Mouse (Mus musculus) heart, embryonic 11.5 days (tissue): Measurements from ENCODE around the gene Wdr83. TPM values are rescaled to one million over a fixed set of nuclear protein-coding genes. Genes with fewer than 3 reads are reported as not detected.

Experiments used
- ATAC-seq: fragments of 200-750 bp; cut with Nextera tagmentation; replicated peaks from 2 replicates; pipeline ENCODE4 v1.8.0; 2017; ENCODE audit warnings: moderate library complexity; ENCODE audit not compliant: insufficient number of reproducible peaks, low FRiP score, low TSS enrichment
- H3K27ac ChIP-seq: fragments of 300-500 bp; sonication (generic); 2 replicates; pipeline ENCODE4 v1.5.1; 2014; ENCODE audit warnings: mild to moderate bottlenecking, low read depth, low read length
- H3K27me3 ChIP-seq: fragments of 300-500 bp; sonication (generic); 2 replicates; pipeline ENCODE4 v1.6.1; 2014; ENCODE audit warnings: mild to moderate bottlenecking, low read length, mixed read lengths; ENCODE audit not compliant: control insufficient read depth, insufficient read depth
- H3K36me3 ChIP-seq: fragments of 300-500 bp; sonication (generic); 2 replicates; pipeline ENCODE4 v1.6.1; 2014; ENCODE audit warnings: mild to moderate bottlenecking, low read length, moderate library complexity, mixed read lengths; ENCODE audit not compliant: control insufficient read depth, insufficient read depth
- H3K4me1 ChIP-seq: fragments of 300-500 bp; sonication (generic); 2 replicates; pipeline ENCODE4 v1.6.1; 2014; ENCODE audit warnings: low read length; ENCODE audit not compliant: control insufficient read depth, insufficient read depth
- H3K4me2 ChIP-seq: fragments of 300-500 bp; sonication (generic); 2 replicates; pipeline ENCODE4 v1.6.1; 2014; ENCODE audit warnings: mild to moderate bottlenecking, moderate library complexity
- H3K4me3 ChIP-seq: fragments of 300-500 bp; sonication (generic); 2 replicates; pipeline ENCODE4 v1.5.1; 2014; ENCODE audit warnings: low read depth, low read length
- H3K9ac ChIP-seq: fragments of 300-500 bp; sonication (generic); 2 replicates; pipeline ENCODE4 v1.6.1; 2014; ENCODE audit warnings: mild to moderate bottlenecking, low read depth, low read length, moderate library complexity
- H3K9me3 ChIP-seq: fragments of 300-500 bp; sonication (generic); replicated peaks from 2 replicates; pipeline ENCODE4 v1.6.1; 2016; ENCODE audit warnings: low read length; ENCODE audit not compliant: control insufficient read depth
- WGBS: fragments of 180-500 bp; shearing (Covaris S2); extraction: QIAGEN DNeasy Blood & Tissue Kit; methylation state at CpG from one replicate; pipeline ENCODE4 v1.1.7; 2014; ENCODE audit not compliant: insufficient replicate concordance; 5-methylcytosine and 5-hydroxymethylcytosine counted together
- polyA plus RNA-seq: library from polyadenylated mRNA; unstranded; fragments of >200 nt; fragmentation: Nextera tagmentation; extraction: Ambion mirVana; gene quantifications from 2 replicates; pipeline ENCODE4 v1.2.1, GENCODE M21; 2014

Wdr83 gene
- polyA plus RNA-seq, 1 experiment from 2014 or later, result 36.5 TPM

- WGBS, result 87% methylated on average over 4 of the region's 4 CpGs
- H3K9ac ChIP-seq, result no peak overlapping the region
- no peak for ATAC-seq
- H3K4me2 ChIP-seq, result no peak overlapping the region
- no peak overlapping the region for H3K27ac ChIP-seq
- H3K4me3 ChIP-seq, result no peak overlapping the region
- H3K36me3 ChIP-seq, result peaks cover 3% of the 10 kb centered on the region; the same call in 1 of the 2 replicates
- H3K4me1 ChIP-seq, result no peaks in the 10 kb centered on the region
- H3K9me3 ChIP-seq, result no peaks in the 10 kb centered on the region
- no peaks in the 10 kb centered on the region for H3K27me3 ChIP-seq
Measured at GRCm38 (mm10) chr8:85062603-85063002, 18.5 kb downstream of the Wdr83 start.

DNA sequence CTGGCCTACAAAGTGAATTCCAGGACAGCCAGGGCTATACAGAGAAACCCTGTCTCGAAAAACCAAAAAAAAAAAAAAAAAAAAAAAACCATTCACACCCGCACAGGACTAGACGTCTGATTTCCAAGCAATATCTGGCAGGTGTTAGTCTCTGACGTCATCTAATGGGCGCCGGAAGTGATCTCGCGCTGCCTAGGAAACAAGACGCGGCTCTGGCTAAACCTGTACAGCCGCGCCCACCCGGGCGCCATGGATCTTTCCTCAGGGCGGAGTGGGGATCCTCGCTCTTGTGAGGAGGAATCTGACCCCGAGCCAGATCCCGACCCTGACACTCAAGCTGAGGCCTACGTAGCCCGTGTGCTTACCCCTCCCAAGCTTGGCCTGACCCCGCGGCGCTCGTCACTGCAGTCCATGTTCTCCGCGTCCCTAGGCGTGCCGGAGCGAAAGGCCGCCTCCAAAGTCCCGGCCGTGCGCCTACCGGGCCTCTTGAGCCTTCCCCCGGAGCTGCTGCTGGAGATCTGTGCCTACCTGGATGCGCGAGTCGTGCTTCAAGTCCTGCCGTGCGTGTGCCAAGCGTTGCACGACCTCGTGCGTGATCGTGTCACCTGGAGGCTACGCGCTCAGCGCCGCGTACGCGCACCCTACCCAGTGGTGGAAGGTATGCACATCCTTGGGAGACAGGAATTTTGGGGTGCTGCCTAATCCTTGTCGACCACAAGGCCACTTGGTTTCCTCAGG is 21.1 kb downstream of the Wdr83 start, which contains the start of gene Fbxw9:
Gene Fbxw9, plus strand, starts transcription at position 177 of the 738 bp plus-strand sequence.
- Histone ChIP-seq H3K9ac (peak within 1 kb of the TSS; percentile 70), H3K4me3 (peak within 1 kb of the TSS; percentile 79), H3K9me3 (no peaks in the 10 kb centered on the region), H3K27me3 (no peaks in the 10 kb centered on the region), H3K27ac (no peak within 1 kb of the TSS; the same call in 1 of the 2 replicates), H3K4me2 (peak within 1 kb of the TSS; percentile 94), H3K36me3 (peaks cover 14% of the 10 kb centered on the region), H3K4me1 (no peaks in the 10 kb centered on the region)
- ATAC-seq, result peak; percentile 84
- under 1% methylated on average over 52 of the region's 53 CpGs for WGBS

GRCm38 (mm10) chr8:85057367-85057766 is 23.7 kb downstream of the Wdr83 start:
- 84% methylated on average over 7 of the region's 7 CpGs for WGBS
- ATAC-seq, result no peak

DNA sequence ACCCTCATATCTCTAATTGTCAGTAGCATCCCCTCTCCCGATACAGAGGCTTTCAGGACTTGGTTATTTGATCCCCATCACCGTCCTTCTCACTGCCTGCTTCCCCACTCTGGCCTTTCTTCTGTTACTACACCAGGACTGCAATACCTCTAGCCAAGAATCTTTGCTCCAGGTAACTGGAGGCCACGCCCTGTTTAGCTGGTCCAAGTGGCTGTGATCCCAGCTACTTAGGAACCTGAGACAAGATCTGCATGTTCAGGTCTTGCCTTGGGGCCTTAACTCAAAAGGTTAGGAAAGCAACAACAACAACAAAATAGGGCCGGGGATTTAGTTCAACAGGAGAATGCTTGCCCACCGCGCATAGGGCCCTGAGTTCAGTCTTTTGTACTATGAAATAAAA is 37.5 kb downstream of the Wdr83 start:
- WGBS, result 95% methylated on average over 6 of the region's 6 CpGs
- Histone ChIP-seq H3K9me3 (no peaks in the 10 kb centered on the region), H3K36me3 (peaks cover 48% of the 10 kb centered on the region), H3K4me1 (peaks cover 5% of the 10 kb centered on the region), H3K9ac (no peak overlapping the region), H3K4me3 (no peak overlapping the region), H3K27me3 (no peaks in the 10 kb centered on the region), H3K27ac (no peak overlapping the region), H3K4me2 (no peak overlapping the region)
- ATAC-seq, result no peak

More at GRCm38 (mm10) chr8:85057367-85057766, 23.7 kb downstream of the Wdr83 start:
- no peak overlapping the region for H3K9ac ChIP-seq
- no peaks in the 10 kb centered on the region for H3K9me3 ChIP-seq
- H3K36me3 ChIP-seq, result peaks cover 33% of the 10 kb centered on the region
- H3K27me3 ChIP-seq, result no peaks in the 10 kb centered on the region
- no peak overlapping the region for H3K4me3 ChIP-seq
- H3K27ac ChIP-seq, result no peak overlapping the region
- H3K4me1 ChIP-seq, result no peaks in the 10 kb centered on the region
- no peak overlapping the region for H3K4me2 ChIP-seq

- Histone ChIP-seq H3K4me2 (peak overlapping the region; percentile 97), H3K36me3 (peaks cover 16% of the 10 kb centered on the region), H3K4me3 (peak overlapping the region; percentile 94), H3K27me3 (no peaks in the 10 kb centered on the region), H3K9ac (peak overlapping the region; percentile 94), H3K4me1 (peaks cover 22% of the 10 kb centered on the region), H3K27ac (peak overlapping the region; percentile 99), H3K9me3 (no peaks in the 10 kb centered on the region)
- WGBS, result under 1% methylated on average over 57 of the region's 57 CpGs
- ATAC-seq, result no peak
Measured at GRCm38 (mm10) chr8:85037681-85038531, 43.2 kb downstream of the Wdr83 start.

- WGBS, result 1% methylated on average over 14 of the region's 14 CpGs
- peak overlapping the region; percentile 97 for H3K4me2 ChIP-seq
Measured at GRCm38 (mm10) chr8:85037366-85037680, 43.8 kb downstream of the Wdr83 start.

GRCm38 (mm10) chr8:85036718-85037365 is 44.3 kb downstream of the Wdr83 start, which contains the start of gene Tnpo2:
TSS of gene Tnpo2 (plus strand) at chr8:85036915.
- Histone ChIP-seq H3K4me2 (peak within 1 kb of the TSS; percentile 97), H3K36me3 (peaks cover 20% of the 10 kb centered on the region), H3K9me3 (no peaks in the 10 kb centered on the region), H3K27me3 (no peaks in the 10 kb centered on the region), H3K4me1 (peaks cover 22% of the 10 kb centered on the region), H3K27ac (peak within 1 kb of the TSS; percentile 99), H3K9ac (peak within 1 kb of the TSS; percentile 94), H3K4me3 (peak within 1 kb of the TSS; percentile 94)
- WGBS, result under 1% methylated on average over 57 of the region's 59 CpGs
- peak; percentile 92 for ATAC-seq

More at GRCm38 (mm10) chr8:85037366-85037680, 43.8 kb downstream of the Wdr83 start:
- no peaks in the 10 kb centered on the region for H3K9me3 ChIP-seq
- ATAC-seq, result peak; percentile 26
- H3K9ac ChIP-seq, result peak overlapping the region; percentile 94
- no peaks in the 10 kb centered on the region for H3K27me3 ChIP-seq
- peak overlapping the region; percentile 94 for H3K4me3 ChIP-seq
- H3K36me3 ChIP-seq, result peaks cover 16% of the 10 kb centered on the region
- H3K27ac ChIP-seq, result peak overlapping the region; percentile 99
- peaks cover 22% of the 10 kb centered on the region for H3K4me1 ChIP-seq

DNA sequence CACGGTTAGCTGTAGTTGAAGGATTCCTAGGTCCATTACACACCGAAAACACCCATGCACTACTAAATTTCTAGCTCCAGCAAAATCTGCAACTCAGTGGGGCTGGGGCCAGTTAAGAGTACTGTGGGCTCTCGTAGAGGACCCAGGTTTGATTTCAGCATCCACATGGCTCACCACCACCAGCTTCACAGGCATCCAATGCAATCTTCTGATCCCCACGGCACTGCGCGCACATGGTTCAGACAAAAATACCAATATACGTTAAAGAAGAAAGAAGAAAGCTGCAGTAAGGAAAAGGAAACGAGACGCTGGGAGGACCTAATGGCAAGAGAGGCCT is 44.8 kb downstream of the Wdr83 start:
- Histone ChIP-seq H3K9me3 (no peaks in the 10 kb centered on the region), H3K4me1 (peaks cover 22% of the 10 kb centered on the region), H3K27ac (peak overlapping the region; percentile 99), H3K9ac (peak overlapping the region; percentile 94), H3K4me3 (peak overlapping the region; percentile 94), H3K36me3 (peaks cover 20% of the 10 kb centered on the region), H3K4me2 (peak overlapping the region; percentile 97), H3K27me3 (no peaks in the 10 kb centered on the region)
- WGBS, result under 1% methylated on average over 9 of the region's 9 CpGs
- ATAC-seq, result no peak
